Mouse (Mus musculus): ENCODE results near the gene Elane. TPM values are rescaled to one million over a fixed set of nuclear protein-coding genes. Genes with fewer than 3 reads are reported as not detected.
A peak's percentile ranks its signal among the peaks of the same experiment; 100 is the strongest.

Gene Elane
- total RNA-seq, 2 experiments from 2014 or later = not detected

GRCm38 (mm10) chr10:79897316-79898245 lies 11.5 kb downstream of the Elane start:
- Histone ChIP-seq H3K27ac (no peak overlapping the region), H3K4me3 (no peak overlapping the region)
- no peak for DNase-seq (ENCODE audit: low spot score in 2 of 2)
- TF ChIP-seq CTCF (conservative IDR thresholded peaks at IDR 0.05) = no peak

DNA sequence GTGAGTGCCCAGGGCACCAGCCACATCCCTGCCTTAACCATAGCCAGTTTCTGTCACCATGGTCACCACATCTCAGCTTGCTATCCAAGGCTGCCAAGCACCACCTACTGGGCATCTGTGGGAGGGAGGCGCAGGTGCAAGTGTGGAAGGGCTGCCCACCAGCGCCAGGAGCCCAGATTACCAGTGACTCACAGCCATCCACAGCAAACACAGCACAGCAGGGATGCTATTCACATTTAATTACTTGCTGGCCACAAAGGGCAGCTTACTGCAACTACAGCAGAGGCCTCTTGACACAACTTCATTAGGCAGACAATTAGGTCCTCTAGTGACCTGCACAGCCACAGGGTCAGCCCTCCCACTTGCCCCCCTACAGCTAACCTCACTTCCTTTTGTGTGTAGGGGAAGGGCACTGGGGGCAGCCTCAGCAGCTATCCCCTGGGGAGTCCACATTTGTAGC lies 14.9 kb downstream of the Elane start:
- Histone ChIP-seq H3K4me3 (peak overlapping the region; percentile 2; the same call in 1 of the 2 replicates), H3K27ac (peak overlapping the region; percentile 88)
- DNase-seq (ENCODE audit: low spot score in 2 of 2) = peak; percentile 74 to 86
- TF ChIP-seq CTCF (conservative IDR thresholded peaks at IDR 0.05) = peak; percentile 64

DNA sequence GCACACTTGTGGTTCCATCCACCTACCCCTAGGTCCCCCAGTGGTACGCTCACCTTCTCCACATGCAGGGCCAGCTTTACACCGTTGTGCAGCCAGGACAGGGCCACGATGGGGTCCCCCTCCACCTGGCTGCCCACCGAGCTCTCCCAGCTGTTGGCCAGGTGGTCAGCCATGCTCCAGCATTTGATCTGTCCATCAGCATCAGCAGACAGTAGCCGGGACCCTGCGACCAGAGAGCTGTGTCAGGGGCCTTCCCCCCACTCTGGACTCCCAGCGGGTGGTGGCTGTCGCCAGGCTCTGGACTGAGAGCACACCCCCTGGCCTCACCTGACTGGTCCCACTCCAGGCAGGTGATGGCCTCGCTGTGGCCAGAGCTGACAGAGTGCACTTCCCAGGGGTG lies 20.7 kb downstream of the Elane start:
- Histone ChIP-seq H3K27ac (no peak overlapping the region), H3K4me3 (no peak overlapping the region)
- TF ChIP-seq CTCF (conservative IDR thresholded peaks at IDR 0.05) = no peak
- DNase-seq (ENCODE audit: low spot score in 2 of 2) = no peak

- Histone ChIP-seq H3K4me3 (no peak overlapping the region), H3K27ac (no peak overlapping the region)
- DNase-seq (ENCODE audit: low spot score in 2 of 2) = no peak
- no peak for TF ChIP-seq CTCF (conservative IDR thresholded peaks at IDR 0.05)
Observed at GRCm38 (mm10) chr10:79907415-79907814, 21.4 kb downstream of the Elane start.

GRCm38 (mm10) chr10:79908167-79909091 lies 22.4 kb downstream of the Elane start, which contains the start of gene Med16:
Med16 (minus strand) TSS chr10:79908923.
- Histone ChIP-seq H3K27ac (peak within 1 kb of the TSS; percentile 100), H3K4me3 (peak within 1 kb of the TSS; percentile 99)
- TF ChIP-seq CTCF (conservative IDR thresholded peaks at IDR 0.05) = no peak
- DNase-seq (ENCODE audit: low spot score in 2 of 2) = peak; percentile 93 to 96

- Histone ChIP-seq H3K4me3 (peak overlapping the region; percentile 99), H3K27ac (peak overlapping the region; percentile 100)
- DNase-seq (ENCODE audit: low spot score in 2 of 2) = peak; percentile 57 to 78
- no peak for TF ChIP-seq CTCF (conservative IDR thresholded peaks at IDR 0.05)
Observed at GRCm38 (mm10) chr10:79909092-79909922, 23.3 kb downstream of the Elane start.

DNA sequence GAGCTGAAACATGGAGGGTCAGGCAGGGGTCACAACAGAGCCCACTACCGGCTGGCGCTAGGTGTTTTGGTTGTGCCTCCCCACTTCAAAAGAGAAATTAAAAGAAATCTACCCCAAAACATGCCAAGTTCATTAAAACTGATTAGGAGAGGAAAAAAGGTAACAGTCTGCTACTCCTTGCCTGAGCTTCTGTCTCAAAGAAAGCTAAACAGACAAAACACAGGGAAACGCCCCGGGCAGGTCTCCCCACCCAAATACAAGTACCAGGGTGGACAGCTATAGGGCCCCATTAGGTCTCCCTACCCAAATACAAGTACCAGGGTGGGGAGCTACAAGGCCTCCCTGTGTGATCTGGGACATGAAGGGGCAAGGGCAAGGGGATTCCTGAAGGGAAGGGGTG lies 24.5 kb downstream of the Elane start, which contains the start of gene Gm26602:
TSS of gene Gm26602 (plus strand) at position 301 of the 400 bp plus-strand sequence.
- no peak for TF ChIP-seq CTCF (conservative IDR thresholded peaks at IDR 0.05)
- Histone ChIP-seq H3K27ac (peak within 1 kb of the TSS; percentile 100), H3K4me3 (no peak within 1 kb of the TSS)
- no peak for DNase-seq (ENCODE audit: low spot score in 2 of 2)

DNA sequence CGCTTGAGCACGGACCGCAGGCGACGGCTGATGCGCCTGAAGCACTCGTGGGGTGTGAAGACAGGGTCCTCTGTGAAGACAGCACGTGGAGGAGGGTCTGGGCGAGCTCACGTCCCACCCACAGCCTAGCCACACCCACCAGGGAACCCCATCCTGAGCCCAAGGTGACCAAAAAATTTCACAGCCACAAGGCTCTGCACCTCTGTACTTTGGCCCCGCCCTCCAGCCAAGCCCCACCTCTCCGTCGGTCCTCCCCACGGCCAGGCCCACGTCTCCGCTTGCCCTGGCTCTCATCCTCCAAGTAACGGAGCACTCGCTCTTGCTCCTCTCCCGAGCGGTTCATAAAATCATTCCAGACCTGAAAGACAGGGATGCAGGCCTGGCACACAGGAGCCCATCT lies 26.4 kb downstream of the Elane start:
- TF ChIP-seq CTCF (conservative IDR thresholded peaks at IDR 0.05) = no peak
- H3K27ac ChIP-seq = no peak overlapping the region
- no peak overlapping the region for H3K4me3 ChIP-seq
- no peak for DNase-seq (ENCODE audit: low spot score in 2 of 2)

DNA sequence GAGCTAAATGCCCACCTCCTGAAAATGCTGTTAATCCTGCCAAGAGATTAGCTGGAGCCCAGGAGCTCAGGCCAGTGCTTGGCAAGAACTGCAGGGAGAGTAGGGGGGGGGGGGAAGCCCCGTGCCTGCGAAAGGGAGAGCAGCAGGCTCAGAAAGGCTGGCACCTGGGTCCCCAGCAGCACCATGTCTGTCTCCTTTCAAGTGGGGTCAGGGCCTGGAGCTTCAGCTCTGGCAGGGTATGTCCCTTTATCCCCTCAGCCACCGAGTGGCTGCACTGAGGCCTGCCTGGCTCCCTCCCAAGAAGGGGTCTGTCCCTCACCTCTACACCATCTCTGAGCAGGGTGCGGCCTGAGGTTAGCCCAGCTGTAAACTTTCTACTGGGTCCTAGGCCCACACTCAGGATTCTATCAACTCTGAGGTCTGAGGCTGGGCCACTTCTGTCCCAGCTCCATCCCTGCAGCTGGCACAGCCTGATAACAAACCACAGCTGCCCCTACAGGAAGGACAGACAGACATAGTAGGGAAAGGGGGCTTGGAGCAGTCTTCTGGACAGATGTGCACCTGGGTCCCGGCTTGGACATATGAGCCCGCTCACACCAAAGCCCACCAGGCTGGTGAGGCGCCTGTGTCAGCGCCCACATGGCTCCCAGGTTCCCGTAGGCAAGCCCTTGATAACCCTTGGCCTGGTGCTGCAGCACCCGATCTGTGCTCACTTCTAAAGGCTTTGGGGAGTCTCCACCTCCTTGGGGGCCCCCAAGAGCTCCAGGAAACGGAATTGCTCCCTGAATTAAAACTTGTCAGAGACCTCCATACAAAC lies 28.3 kb downstream of the Elane start:
- peak overlapping the region; percentile 90 for H3K4me3 ChIP-seq
- DNase-seq (ENCODE audit: low spot score in 2 of 2) = no peak
- peak overlapping the region; percentile 43; the same call in 1 of the 2 replicates for H3K27ac ChIP-seq
- no peak for TF ChIP-seq CTCF (conservative IDR thresholded peaks at IDR 0.05)

DNA sequence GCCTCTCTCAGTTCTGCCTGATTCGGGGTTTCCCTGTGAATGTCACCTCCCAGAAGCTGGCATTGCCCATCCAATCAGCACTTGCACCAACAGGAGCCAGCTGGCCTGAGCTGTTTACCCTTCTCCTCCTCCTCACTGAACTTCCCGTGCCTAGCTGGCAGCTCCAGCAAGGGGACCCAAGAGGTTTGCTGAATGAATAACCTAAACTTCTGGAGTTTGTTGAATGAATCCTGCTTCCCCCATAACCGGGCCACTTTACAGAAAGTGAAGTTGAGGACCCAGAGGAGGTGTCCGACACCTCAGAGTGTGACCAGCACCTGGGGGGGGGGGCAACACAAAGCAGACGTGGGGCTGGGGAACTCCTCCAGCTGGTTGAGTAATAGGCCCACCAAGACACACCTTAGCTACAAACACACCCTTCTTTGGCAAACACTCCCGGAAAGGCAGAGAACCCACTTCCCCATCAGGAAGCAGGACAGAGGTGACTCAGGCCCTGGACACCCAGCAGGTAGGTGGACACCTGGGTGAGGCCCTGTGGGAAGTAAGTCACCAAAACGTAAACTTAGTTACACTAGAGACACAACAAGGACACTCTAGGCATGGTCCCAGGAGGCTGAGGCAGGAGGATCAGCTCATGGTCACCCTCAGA lies 29.0 kb downstream of the Elane start:
- no peak for DNase-seq (ENCODE audit: low spot score in 2 of 2)
- no peak for TF ChIP-seq CTCF (conservative IDR thresholded peaks at IDR 0.05)

DNA sequence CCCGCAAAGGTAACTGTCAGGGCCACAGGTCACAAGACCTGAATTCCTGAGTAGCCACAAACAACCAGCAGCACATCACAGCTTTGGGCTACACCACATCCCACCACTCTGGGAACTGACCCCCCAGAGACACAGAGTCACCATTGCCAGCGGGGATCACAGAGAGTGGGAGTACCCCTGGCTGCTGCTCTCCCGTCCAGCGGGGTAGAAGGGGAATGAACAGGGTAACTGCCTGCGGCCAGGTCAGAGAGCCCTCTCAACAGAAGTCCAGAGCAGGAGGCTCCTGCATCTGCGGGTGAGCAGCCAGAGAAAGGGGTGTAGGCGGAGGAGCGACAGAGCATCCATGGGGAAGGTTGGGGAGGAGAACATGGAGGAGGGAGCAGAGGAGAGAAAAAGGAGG lies 30.0 kb downstream of the Elane start:
- no peak for TF ChIP-seq CTCF (conservative IDR thresholded peaks at IDR 0.05)
- H3K4me3 ChIP-seq = peak overlapping the region; percentile 90
- H3K27ac ChIP-seq = peak overlapping the region; percentile 97
- no peak for DNase-seq (ENCODE audit: low spot score in 2 of 2)

More for the DNA sequence above, 29.0 kb downstream of the Elane start:
- peak overlapping the region; percentile 90 for H3K4me3 ChIP-seq
- H3K27ac ChIP-seq = peak overlapping the region; percentile 97
